Mouse (Mus musculus) thymus, postnatal 14 days (tissue): ENCODE measurements around the gene Rnf187.

ENCODE experiments used
- DNase-seq: peaks from one replicate; pipeline ENCODE4 v3.0.0; 2021

Rnf187 gene

DNA sequence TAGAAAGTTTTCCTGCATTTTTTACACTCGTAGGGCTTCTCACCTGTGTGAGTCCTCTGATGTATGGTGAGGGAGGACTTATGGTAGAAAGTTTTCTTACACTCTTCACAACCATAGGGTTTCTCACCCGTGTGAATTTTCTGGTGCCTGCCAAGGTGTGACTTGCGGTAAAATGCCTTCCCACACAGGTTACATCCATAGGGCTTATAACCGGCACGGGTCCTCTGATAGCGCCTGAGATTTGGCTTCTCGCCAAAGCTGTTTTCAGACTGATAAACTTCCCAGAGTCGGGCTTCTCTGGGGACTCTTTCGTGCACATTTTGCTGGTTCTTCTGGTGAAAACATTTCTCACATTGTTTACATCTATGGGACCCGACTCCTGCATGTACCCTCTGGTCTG is 48.2 kb downstream of the Rnf187 start:
- DNase-seq = no peak

DNA sequence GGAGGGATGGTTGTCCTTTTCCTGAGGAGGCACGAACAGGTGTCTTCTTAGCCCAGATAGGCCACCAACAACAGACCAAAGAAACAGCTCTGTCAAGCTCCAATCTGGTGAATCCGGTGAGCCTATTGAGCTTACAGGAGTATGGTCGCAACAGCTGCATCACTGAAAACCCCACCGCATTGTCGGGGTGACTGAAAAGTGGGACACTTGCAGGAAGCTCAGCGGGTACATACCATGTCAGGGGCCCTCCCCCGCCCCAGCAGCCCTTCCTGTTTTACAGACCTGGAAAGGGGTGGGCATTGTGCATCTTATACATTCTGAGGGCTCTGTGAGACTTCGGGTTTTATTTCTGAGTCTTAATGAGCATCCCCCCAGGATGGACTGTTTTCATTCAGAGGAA is 55.0 kb downstream of the Rnf187 start:
- peak; percentile 92 for DNase-seq
